10 mouse cellular contexts compared by ENCODE assay signal in genomic region chr7:25009099-25009700, GRCm38 (mm10). TPM values are rescaled to one million over a fixed set of nuclear protein-coding genes. Genes with fewer than 3 reads are reported as not detected.
A peak's percentile ranks its signal among the peaks of the same experiment; 100 is the strongest.
DNase-seq lines count a peak whose midpoint lies in the region; ATAC-seq and TF ChIP-seq lines count a peak whose summit lies in the region.
"Had no signal": no experiment of that assay in that cellular context is flagged by ENCODE, and none has a peak within 500 bp of the region (broad histone marks: within the 10 kb centered on the region; RNA-seq: fewer than 3 reads in every experiment).

No protein-coding gene starts in this region.

- no peaks in the 10 kb centered on the region for H3K9me3 ChIP-seq in heart, embryonic 16.5 days (replicated peaks; ENCODE audit: control insufficient read depth, low read length)
- no peaks in the 10 kb centered on the region for H3K9me3 ChIP-seq in hindbrain, embryonic 11.5 days (ENCODE audit: control insufficient read depth, low read length)
- H3K9me3 ChIP-seq in limb, embryonic 13.5 days = no peaks in the 10 kb centered on the region
- H3K9me3 ChIP-seq: stomach, embryonic 15.5 days had no signal

- no peak for TF ChIP-seq POLR2A in lung, adult 2 months (IDR thresholded peaks at IDR 0.05; ENCODE audit: borderline replicate concordance, extremely low read depth, low read depth, low read length)

- H3K9ac ChIP-seq in heart, embryonic 16.5 days (ENCODE audit: low read length) = no peak overlapping the region
- peak overlapping the region; percentile 40 for H3K9ac ChIP-seq in hindbrain, embryonic 11.5 days (ENCODE audit: low read depth, low read length)
- no peak overlapping the region for H3K9ac ChIP-seq in limb, embryonic 13.5 days
- H3K9ac ChIP-seq: liver, embryonic 14.5 days; stomach, embryonic 15.5 days had no signal

- 0 out of 2 replicates have a peak overlapping the region, but pooled peaks have one; percentile 7 for H3K4me3 ChIP-seq in heart, embryonic 16.5 days (ENCODE audit: low read length)
- H3K4me3 ChIP-seq in hindbrain, embryonic 11.5 days (ENCODE audit: low read depth, low read length) = peak overlapping the region; percentile 16; the same call in 1 of the 2 replicates
- H3K4me3 ChIP-seq in limb, embryonic 13.5 days = no peak overlapping the region; the same call in 1 of the 2 replicates
- H3K4me3 ChIP-seq in lung, adult 2 months (replicated peaks; ENCODE audit: extremely low read depth, low read depth, low read length) = no peak overlapping the region

- peaks cover 15% of the 10 kb centered on the region for H3K4me1 ChIP-seq in heart, embryonic 16.5 days (ENCODE audit: control insufficient read depth, insufficient read depth, low read length)
- peaks cover 16% of the 10 kb centered on the region; the same call in 1 of the 2 replicates for H3K4me1 ChIP-seq in hindbrain, embryonic 11.5 days (replicated peaks; ENCODE audit: control insufficient read depth, insufficient read depth, low read length)
- peaks cover 28% of the 10 kb centered on the region for H3K4me1 ChIP-seq in limb, embryonic 13.5 days
- H3K4me1 ChIP-seq in lung, adult 2 months (ENCODE audit: control insufficient read depth, insufficient read depth, low read length) = no peaks in the 10 kb centered on the region

- ATAC-seq in heart, embryonic 16.5 days (replicated peaks; ENCODE audit: extremely low read depth, insufficient read depth, low FRiP score) = no peak
- peak; percentile 13; the same call in 1 of the 2 replicates for ATAC-seq in hindbrain, embryonic 11.5 days (ENCODE audit: low FRiP score)
- no peak for ATAC-seq in limb, embryonic 13.5 days (ENCODE audit: low FRiP score, low read depth)

- H3K36me3 ChIP-seq in heart, embryonic 16.5 days (ENCODE audit: control insufficient read depth, insufficient read depth) = no peaks in the 10 kb centered on the region
- no peaks in the 10 kb centered on the region for H3K36me3 ChIP-seq in hindbrain, embryonic 11.5 days (ENCODE audit: control insufficient read depth, insufficient read depth, low read length)
- peaks cover 27% of the 10 kb centered on the region for H3K36me3 ChIP-seq in limb, embryonic 13.5 days
- H3K36me3 ChIP-seq: stomach, embryonic 15.5 days had no signal

- H3K27ac ChIP-seq in heart, embryonic 16.5 days (ENCODE audit: low read length) = no peak overlapping the region
- peak overlapping the region; percentile 90 for H3K27ac ChIP-seq in hindbrain, embryonic 11.5 days (ENCODE audit: low read depth, low read length)
- H3K27ac ChIP-seq in limb, embryonic 13.5 days = no peak overlapping the region
- H3K27ac ChIP-seq: liver, embryonic 14.5 days; stomach, embryonic 15.5 days had no signal

- peak overlapping the region; percentile 47 for H3K4me2 ChIP-seq in heart, embryonic 16.5 days (ENCODE audit: low read depth, low read length)
- H3K4me2 ChIP-seq in hindbrain, embryonic 11.5 days (replicated peaks; ENCODE audit: low read depth, low read length) = peak overlapping the region; percentile 31
- H3K4me2 ChIP-seq in limb, embryonic 13.5 days (replicated peaks) = peak overlapping the region; percentile 14; the same call in 1 of the 2 replicates

- H3K27me3 ChIP-seq in heart, embryonic 16.5 days (ENCODE audit: control insufficient read depth, insufficient read depth, low read length) = peaks cover 77% of the 10 kb centered on the region
- peaks cover 44% of the 10 kb centered on the region for H3K27me3 ChIP-seq in hindbrain, embryonic 11.5 days (ENCODE audit: control insufficient read depth, insufficient read depth, low read length)
- peaks cover 97% of the 10 kb centered on the region for H3K27me3 ChIP-seq in limb, embryonic 13.5 days

- TF ChIP-seq CTCF in lung, adult 2 months (IDR thresholded peaks at IDR 0.05; ENCODE audit: insufficient read depth, low read length) = no peak

- DNase-seq in heart, adult 8-10 months (ENCODE audit: low spot score) = no peak
- peak; percentile 57 for DNase-seq in hindbrain, embryonic 11.5 days (ENCODE audit: low spot score)
- peak; percentile 70 for DNase-seq in telencephalon, adult 2 months (ENCODE audit: low read depth, low spot score)
- no peak for DNase-seq in ovary, postnatal 10 days (ENCODE audit: low spot score)
- no peak for DNase-seq in testis, postnatal 10 days (ENCODE audit: low spot score)
- DNase-seq in lung, adult 2 months = no peak

- 12% methylated on average over 20 of the region's 20 CpGs for WGBS in heart, embryonic 16.5 days
- 5% methylated on average over 20 of the region's 20 CpGs for WGBS in hindbrain, embryonic 11.5 days
- 9% methylated on average over 20 of the region's 20 CpGs for WGBS in limb, embryonic 13.5 days
- 14% methylated on average over 20 of the region's 20 CpGs for WGBS in lung, adult 2 months

RNA-seq across cellular contexts. Expression of gene Atp1a3, which starts 3.4 kb away (rescaled TPM):
- 0.32 and 0.66 TPM in 2 replicates for polyA plus RNA-seq in heart, embryonic 16.5 days (2015; fragmentation: Nextera tagmentation; extraction: Ambion mirVana)
- total RNA-seq in heart, adult 8-10 months (2022) = 1 to 10 TPM in 2 of 4 experiments, under 1 TPM in 2; 0.60 to 3.3 (median 1.3) TPM
- polyA plus RNA-seq in hindbrain, embryonic 11.5 days (2014; fragmentation: Nextera tagmentation; extraction: Ambion mirVana) = 40.1 and 48.8 TPM in 2 replicates
- polyA plus RNA-seq in limb, embryonic 13.5 days (2015; fragmentation: Nextera tagmentation; extraction: Ambion mirVana) = 0.59 and 1.3 TPM in 2 replicates
- polyA plus RNA-seq in lung, adult 2 months (2012; rRNA removed) = 4.8 and 7.1 TPM in 2 replicates

RNA-seq across cellular contexts. Expression of gene Rabac1, which starts 36.6 kb away (rescaled TPM):
- polyA plus RNA-seq in heart, embryonic 16.5 days (2015; fragmentation: Nextera tagmentation; extraction: Ambion mirVana) = 270 and 275 TPM in 2 replicates
- total RNA-seq in heart, adult 8-10 months (2022) = 100 to 1,000 TPM; 297 to 375 (median 324) TPM
- polyA plus RNA-seq in hindbrain, embryonic 11.5 days (2014; fragmentation: Nextera tagmentation; extraction: Ambion mirVana) = 122 and 129 TPM in 2 replicates
- 138 and 146 TPM in 2 replicates for polyA plus RNA-seq in limb, embryonic 13.5 days (2015; fragmentation: Nextera tagmentation; extraction: Ambion mirVana)
- 806 and 948 TPM in 2 replicates for polyA plus RNA-seq in lung, adult 2 months (2012; rRNA removed)

Comparison
In these comparisons a context has a peak if more than half of its experiments do, and no peak if none do; other contexts are left out.
1. H3K4me3 ChIP-seq: peak in heart, embryonic 16.5 days (single experiment) and hindbrain, embryonic 11.5 days (single experiment); none in limb, embryonic 13.5 days (single experiment) and lung, adult 2 months (single experiment).
2. DNase-seq: peak in hindbrain, embryonic 11.5 days (single experiment) and telencephalon, adult 2 months (single experiment); none in heart, adult 8-10 months (single experiment), ovary, postnatal 10 days (single experiment), testis, postnatal 10 days (single experiment) and lung, adult 2 months (single experiment).
3. Peak in every context shown above with its lines, with median percentiles within 50 percentile points of each other: H3K4me2 ChIP-seq.